Mouse (Mus musculus) monocyte, adult 5-6 weeks (primary cell): ENCODE measurements around the gene Dtnb. TPM values are rescaled to one million over a fixed set of nuclear protein-coding genes. Genes with fewer than 3 reads are reported as not detected.

Experiments
- ATAC-seq: fragments of 153-309, 156-312 bp; replicated peaks from 2 replicates; pipeline ENCODE4 v1.8.0; 2017; ENCODE audit warnings: mild to moderate bottlenecking; ENCODE audit not compliant: low TSS enrichment, insufficient number of reproducible peaks, severe bottlenecking, poor library complexity, low FRiP score
- total RNA-seq: library from RNA; stranded (forward); fragments of 200-1000, 200-491, 200-594 nt; gene quantifications from 3 replicates; pipeline ENCODE4 v1.2.3, GENCODE M21; 2017

Dtnb gene
- total RNA-seq, 1 experiment from 2014 or later, result 16.8 TPM

DNA sequence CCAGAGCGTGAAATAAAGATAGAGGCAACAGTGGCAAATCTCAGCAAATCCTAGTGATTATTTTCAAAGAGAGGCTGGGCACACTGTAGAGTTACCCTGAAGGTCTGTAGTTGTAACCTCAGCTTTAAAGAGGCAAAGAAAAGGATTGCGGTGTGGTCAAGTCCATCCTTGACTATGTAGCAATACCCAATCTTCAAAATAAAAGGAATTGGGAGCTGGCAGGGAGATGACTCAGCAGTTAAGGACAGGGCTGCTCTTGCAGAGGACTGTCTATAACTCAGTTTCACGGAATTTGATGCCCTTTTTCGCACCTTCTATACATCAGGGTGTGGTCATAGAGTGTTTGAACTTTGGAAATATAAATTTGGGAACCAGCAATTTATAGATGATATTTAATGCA lies 128.3 kb downstream of the Dtnb start:
- no peak for ATAC-seq

DNA sequence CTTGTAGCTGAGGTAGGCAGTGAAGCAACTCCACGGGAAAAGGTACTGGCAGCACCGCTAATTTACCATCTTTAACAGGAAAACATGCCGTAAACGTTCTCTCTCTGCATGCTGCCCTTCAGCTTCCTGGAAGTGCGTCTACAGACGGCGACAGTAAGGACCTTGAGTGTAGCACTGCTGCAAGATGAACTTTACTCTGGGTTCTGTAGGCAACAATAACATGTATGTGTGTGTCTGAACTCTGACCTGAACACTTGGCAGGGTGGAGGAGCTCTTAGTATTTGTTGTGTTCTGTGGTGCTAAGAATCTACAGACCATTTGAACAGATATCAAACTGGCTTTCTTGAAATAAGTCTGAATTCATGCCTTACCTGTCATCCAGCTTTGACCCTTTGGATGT lies 130.7 kb downstream of the Dtnb start:
- ATAC-seq, result no peak

DNA sequence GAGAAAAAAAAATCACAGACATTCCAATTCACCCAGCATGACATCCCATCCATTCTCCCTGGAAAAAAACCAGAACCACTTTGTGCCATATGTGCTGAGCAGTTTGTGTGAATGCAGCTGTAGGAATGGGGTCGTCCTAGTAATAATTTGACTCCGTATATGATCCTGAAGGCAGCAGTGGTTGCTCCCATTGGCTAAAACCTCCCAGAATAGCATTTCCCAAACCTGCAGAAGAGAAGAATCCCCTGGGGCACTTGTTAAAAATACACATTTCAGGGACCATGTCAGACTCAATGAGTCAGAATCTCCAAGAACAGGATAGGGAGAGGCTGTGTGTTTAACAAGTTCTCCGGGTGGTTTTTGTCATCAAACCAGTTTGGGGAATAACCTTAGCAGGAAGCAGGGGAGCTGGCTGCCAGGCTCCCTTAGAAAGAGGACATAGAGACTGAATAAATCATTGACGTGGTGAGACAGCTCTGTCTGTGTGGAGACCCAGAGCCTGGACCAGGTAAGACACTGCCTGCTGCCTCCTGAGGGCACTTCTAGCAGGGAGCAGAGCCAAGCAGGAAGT lies 147.1 kb downstream of the Dtnb start:
- ATAC-seq, result no peak

DNA sequence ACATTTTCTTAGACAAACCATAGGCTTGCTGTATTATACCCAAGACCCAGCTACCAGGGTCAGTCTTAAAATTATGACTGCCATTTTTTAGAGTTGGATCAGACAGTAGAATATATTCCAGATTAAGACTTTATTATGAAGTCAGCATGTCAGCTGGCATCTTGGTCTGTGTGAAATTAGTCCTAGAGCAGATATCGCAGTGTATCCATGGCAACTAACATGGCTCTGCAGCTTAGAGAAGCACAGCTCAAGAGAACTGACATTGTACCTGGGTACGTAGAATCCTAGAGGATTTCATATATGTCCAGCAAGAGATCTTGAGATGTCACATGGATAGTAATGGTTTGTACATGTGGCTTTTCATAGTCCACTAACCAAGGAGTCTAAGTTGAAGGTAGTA lies 148.3 kb downstream of the Dtnb start:
- ATAC-seq, result no peak

DNA sequence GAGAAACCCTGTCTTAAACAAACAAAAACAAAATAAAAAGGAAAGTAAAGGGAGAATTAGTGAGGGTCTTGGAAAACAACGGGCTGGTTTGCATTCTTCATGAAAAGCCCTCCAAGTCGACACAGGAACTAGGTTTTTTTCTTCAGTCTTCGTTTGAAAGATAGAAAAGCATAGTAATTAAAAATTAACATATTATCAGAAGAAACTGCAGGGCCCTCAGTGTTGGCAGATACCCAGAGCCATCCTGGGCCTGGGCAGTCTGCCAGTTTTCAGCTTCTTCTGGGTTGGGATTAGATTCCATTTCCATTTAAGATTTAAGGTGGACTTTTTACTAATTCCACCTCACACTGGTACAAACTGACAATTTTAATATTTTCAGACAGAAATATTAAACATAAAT lies 151.6 kb downstream of the Dtnb start:
- no peak for ATAC-seq

DNA sequence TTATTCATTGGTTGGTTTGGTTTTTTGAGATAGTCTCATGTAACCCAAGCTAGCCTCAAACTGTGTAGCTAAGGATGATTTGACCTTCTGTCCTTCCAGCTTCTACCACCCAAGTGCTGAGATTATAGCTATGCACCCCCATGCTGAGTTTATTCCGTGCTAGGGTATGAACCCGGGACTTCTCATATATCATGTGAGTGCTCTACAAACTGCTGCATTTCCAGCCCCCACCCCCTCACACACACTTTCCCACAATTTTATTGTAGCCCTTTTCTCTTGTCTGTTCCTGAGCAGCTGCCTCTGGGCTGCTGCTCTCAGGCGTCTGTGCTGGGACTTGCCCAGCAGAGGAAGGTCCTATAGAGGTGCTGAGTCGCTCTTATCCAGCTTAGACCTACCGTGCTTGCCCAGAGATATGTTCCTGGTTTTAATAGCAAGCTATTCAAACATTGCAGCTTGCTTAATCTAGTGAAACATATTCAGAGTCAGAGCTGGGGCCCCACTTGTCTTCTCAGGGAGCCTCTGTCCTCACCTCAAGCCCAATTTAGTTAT lies 152.7 kb downstream of the Dtnb start:
- no peak for ATAC-seq

DNA sequence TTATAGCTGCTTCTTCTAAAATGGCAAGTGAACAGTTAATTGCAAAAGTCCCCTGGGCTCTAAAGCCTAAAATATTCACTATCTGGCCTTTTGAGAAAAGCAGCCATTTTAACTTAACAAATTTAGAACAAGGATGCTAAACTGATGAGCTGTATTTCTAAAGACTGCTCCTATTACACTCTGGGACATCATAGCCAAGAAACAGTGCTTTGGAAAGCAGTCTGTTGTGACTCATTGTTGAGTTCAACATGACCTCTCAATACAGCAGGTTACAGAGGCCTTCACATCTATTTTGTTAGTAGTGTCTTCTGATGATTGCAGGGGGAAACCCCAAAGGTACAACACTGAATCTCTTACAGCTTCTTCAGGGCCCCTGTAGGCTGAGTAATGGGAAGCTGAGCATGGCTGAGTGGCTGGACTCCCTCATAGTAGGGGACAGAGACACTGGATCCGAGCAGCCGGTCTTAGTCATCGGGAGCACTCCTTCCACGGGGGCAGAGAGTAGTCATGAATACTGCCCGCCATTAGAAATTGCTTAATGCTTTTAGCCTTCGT lies 157.4 kb downstream of the Dtnb start:
- no peak for ATAC-seq

DNA sequence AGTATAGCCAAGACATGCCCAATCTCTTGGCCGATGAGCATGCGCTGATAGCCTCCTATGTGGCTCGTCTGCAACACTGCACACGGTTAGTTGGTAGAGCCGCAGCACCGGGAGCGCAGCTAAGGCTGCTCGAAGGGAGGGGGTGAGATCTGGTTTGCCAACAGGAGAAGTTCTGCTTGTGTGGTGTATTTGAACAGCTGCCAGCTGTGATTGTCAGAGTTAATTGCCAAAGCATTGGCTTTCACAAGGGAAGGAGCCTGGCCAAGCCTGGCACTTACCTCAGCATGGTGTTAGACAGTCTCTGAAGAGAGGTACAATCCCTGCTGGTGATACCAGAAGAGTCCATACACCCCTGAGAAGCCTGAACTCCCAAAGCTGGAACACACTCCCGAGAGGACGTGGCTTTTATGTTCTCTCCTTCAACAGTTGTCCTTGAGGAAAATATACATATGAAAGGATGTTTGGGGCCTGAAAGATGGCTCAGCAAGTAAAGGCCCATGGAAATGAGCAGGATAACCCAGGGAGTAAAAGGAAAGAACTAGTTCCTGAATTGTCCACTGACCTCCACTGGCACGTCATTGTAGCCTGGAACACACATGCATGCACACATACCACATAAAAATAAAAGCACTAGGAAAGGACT lies 160.6 kb downstream of the Dtnb start:
- no peak for ATAC-seq

DNA sequence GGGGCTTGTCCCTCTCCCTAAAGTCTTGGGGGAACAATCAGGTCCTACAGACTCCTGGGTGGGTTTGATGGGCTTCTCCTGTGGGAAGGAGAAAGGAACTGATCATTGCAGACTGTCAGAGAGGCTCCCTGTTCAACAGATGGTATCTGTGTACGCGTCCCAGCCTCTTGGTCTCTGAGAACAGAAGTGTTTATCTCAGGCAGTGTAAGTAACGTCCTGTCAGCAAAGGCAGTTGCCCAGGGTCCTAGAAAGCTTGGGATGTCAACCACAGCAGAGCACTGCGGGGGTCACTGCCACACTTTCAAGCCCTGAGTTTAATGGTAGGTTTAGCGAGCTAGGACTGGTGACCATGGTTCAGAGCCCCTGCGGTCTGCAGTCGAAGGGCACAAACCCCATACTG lies 161.1 kb downstream of the Dtnb start:
- no peak for ATAC-seq

DNA sequence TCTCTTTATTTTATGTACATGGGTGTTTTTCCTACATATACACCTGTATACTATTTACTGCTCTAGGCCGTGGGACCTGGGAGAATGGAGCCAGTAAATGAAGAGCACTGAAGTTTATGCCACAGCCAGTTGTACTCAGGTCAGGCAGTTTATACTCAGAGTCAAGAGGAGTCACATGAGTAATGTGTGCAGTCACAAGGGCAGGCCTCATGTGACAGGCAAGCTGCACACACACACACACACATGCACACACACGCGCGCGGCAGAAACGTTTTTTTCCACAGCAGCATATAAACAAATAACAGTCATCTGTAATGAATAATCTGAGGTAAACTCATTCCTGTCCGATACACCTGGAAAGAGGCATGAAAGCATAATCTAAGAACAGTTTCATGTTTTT lies 164.8 kb downstream of the Dtnb start:
- no peak for ATAC-seq

DNA sequence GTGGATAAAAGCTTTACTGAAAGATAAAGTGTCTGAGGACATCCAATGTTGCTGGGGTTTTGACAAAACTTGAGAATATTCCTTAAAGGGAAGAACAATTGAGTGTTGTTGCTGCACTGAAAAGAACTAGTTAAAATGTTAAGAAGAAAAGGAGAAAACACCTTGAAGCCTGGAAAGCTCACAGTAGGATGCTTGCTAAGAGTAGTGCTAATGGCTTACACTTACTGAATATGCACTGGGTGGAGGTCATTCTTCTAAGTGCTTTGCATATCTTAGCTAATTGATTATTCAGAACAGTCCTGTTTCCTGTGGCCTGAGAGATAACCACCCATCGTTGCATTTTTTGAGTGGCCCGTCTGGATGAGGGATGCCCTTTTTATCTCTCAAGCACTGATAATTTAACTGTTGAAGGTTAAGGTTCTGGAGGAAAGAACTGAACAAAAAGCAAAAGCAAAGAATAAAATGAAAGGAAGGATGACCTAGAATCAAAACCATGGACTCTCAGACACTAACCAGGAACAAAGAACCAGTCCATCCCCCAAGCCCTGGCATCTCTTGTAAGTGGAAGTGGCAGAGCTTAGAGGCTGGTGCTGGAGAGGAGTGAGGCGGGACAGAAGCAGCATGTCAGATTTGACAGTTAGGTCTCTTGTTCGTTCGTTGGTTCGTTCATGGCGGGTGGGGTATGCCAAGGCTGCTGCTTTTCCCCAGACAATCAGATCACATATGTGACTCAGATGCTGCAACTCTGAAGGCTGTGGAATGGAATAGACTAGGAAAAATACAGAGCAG lies 166.8 kb downstream of the Dtnb start:
- no peak for ATAC-seq

DNA sequence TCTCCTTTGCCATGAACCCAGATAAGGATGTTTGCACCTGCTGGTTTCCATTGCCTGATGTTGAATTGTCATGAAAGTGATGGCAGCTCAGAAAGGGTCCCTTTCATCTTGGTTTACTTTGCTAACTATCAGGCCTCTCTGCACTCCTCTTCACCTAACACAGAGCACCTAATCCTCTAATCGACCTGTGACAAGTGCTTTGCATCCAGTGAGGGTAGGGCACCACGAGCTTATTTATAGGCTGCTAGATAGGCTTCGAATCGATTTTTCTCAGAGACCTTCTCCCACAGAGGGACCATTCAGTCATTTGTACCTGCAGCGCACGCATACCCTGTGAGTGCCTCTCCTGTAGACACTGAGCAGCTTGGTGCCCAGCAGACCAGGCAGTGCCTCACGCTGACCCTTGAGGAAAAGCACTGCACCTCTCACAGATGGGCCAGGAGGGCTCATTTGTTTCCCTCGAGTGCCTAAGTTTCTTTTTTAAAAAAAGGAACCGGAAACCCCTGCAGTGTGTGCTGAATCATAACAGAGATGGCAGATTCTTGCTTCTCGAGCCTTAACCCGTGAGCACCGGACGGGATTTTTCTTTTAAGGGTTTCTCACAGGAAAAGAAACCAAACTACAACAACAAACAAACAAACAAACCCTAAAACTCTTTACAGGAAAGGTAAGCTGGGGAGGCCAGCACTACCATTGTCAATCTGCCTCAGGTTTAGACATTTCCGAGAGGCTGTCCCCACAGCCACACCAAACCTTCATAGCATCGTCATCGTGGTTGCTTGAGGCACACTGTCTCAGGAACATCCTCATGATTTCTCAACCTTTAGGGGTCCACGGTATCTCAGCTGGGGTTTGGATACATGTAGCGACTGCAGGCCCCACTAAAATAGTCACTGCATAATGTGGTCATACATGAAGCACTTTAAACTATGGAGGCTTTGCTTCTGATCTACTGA lies 167.8 kb downstream of the Dtnb start:
- peak; percentile 68 for ATAC-seq

DNA sequence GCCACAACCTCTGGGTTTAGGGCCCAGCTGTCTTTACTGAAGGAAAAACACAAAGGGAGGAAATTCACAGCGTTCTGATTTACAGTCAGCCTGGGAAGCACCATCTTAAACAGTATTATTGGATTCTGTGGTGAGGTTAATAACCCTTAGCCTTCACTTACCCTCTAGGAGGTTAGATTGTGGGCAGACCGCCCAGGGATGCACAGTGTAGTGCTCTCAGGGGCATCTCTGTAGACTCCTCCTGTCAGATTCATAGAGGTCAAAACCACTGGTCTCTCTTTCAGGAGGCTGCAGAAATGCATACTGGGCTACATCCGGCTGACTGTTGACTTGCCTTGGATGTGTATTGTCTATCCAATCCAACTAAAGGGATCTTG lies 168.5 kb downstream of the Dtnb start:
- ATAC-seq, result no peak

DNA sequence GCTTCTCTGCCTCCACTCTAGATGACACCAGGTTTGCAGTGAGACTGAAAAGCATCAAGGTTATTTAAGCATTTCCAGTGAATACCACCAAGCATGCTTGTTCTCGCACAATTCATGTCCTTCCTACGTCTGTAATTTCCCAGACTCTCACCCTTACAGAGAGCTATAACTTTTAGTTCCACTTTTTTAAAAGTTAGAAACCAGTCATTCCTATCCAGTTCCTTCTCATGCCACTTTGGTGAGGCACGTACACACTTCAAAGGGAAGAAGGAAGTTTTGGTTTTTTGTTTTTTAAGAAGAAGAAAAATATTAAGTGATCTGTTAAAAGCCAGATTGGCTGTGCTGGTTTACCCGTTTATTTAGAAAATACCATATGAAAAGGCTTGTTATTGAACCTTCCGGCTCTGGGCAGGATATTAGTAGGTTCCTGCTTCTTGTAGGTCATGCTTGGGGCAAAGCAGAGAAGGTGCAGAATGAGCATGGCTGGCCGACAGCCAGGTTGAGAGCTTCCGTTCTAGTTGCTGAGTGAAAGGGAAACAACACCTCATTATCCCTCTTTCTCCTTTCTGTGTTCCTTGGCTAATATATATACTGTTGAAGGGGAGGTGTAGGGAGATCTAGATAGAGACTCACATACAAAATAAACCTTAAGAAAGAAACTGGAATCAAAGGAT lies 173.4 kb downstream of the Dtnb start:
- ATAC-seq, result 0 out of 2 replicates have a peak, but pooled peaks have one; percentile 44

DNA sequence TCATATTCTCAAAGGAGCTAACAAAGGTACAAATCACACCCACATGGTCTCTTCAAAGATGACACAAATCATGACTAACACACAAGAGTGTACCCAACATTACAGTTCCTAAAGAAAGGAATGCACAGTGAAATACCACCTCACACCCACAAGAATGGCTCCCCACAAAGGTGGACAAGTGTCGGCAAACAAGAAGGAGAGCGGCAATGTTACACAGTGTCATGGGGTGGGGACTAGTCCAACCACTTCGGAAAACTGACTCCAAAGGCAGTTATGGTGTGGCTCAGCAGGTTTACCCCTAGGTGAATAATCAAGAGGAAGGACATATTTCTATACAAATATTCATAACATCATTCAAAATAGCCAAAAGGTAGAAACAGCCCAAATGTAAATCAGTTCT lies 174.2 kb downstream of the Dtnb start:
- ATAC-seq, result no peak

DNA sequence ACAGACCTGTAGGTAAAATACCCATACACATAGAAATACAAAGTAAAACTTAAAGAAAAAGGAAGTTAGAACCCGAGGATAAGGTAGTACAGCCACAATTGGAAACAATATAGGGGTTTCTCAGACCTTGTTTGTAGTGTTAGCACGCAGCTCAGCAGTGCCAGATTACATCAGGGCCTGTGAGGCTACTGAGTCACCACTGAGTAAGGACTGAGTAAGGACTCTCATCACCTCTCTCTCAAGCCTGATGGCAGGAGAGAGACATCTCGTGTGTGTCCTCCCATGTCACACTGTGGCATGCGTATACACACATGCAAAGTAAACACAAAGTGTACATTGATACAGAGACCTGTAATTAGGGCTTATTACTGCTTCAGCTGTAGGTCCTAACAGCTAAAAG lies 175.4 kb downstream of the Dtnb start:
- no peak for ATAC-seq

DNA sequence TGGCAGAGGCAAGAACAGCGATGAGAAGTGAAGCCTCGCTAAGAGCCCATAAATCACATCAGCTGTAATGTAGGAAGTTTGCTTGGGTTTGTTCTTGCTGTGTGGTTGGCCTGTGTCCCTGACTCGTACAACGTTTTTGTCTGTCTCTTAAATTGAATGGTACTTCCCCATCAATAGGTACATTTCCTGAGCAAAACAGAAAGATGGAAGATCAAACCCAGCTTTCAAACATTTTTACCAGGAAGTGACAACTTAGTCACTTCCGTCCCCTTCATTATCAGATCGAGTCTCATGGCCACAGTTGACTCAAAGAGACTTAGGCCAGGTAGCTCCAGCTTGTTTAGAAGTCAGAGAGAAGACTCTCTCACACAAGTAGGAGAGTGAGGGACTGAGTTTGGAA lies 183.3 kb downstream of the Dtnb start:
- no peak for ATAC-seq

DNA sequence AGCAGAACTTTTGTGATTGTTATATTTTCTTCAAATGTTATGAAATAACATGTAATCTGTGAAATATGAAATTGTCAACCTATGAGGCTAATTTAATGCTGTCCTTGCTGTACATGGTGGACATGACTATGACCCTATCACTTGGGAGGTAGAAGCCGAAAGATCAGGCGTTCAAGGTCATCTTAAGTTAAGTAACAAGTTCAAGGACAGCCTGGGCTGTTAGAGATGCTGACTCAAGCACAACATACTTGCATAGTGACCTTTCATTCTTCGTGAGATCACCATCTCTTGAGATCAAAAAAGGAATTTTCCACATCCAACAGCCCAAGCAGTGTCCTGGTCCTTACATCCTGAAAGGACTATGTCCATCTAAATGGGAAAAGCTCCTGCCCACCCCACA lies 184.0 kb downstream of the Dtnb start:
- no peak for ATAC-seq
